Mouse (Mus musculus) T-helper 1 cell (primary cell): ENCODE data around the gene Fbxl16.
"Not testable (repeated sequence)": the region's sequence is repeated elsewhere in the genome, so short reads cannot be mapped to it uniquely, and the experiment has no call there.

Source experiments
- in situ Hi-C: fragments of 300-600 bp; cut with MboI, MseI; formaldehyde crosslinking; loops from one replicate; pipeline ENCODE4 v1.15.1; 2025; ENCODE audit warnings: high pct_unique_total_duplicates

The Fbxl16 gene

GRCm38 (mm10) chr17:25795609-25796092 lies 13.2 kb upstream of the Fbxl16 start, which contains the start of gene AC134908.4:
Gene AC134908.4, minus strand, starts transcription at chr17:25795659.
- in situ Hi-C loops, result no loop called here

- in situ Hi-C loops, result no loop called here
These were observed 12.6 kb upstream of the Fbxl16 start for GRCm38 (mm10) chr17:25796211-25796771.

GRCm38 (mm10) chr17:25796951-25797369 lies 11.9 kb upstream of the Fbxl16 start, which contains the start of gene Metrn:
Gene Metrn, minus strand, starts transcription at chr17:25797136.
- in situ Hi-C loops, result no loop called here

GRCm38 (mm10) chr17:25801029-25801428 lies 7.9 kb upstream of the Fbxl16 start:
- in situ Hi-C loops, result loop anchor here (5.0 kb wide), 1 partner anchor 64 kb away; the partner anchor contains the start of gene Mslnl

- in situ Hi-C loops, result loop anchor here (5.0 kb wide), 1 partner anchor 66 kb away; the partner anchor contains the start of gene Mslnl
These were observed 5.9 kb upstream of the Fbxl16 start for GRCm38 (mm10) chr17:25802825-25803517.

- in situ Hi-C loops, result no loop called here
These were observed 2.4 kb upstream of the Fbxl16 start for GRCm38 (mm10) chr17:25806507-25806906.

- in situ Hi-C loops, result not testable (repeated sequence)
These were observed 1.4 kb upstream of the Fbxl16 start for GRCm38 (mm10) chr17:25807452-25807851.

GRCm38 (mm10) chr17:25808028-25808427 lies 857 bp upstream of the Fbxl16 start:
- in situ Hi-C loops, result no loop called here

- in situ Hi-C loops, result no loop called here
These were observed 888 bp downstream of the Fbxl16 start for GRCm38 (mm10) chr17:25809606-25810340.

GRCm38 (mm10) chr17:25810890-25811289 lies 2.0 kb downstream of the Fbxl16 start:
- in situ Hi-C loops, result no loop called here

GRCm38 (mm10) chr17:25813471-25813870 lies 4.6 kb downstream of the Fbxl16 start:
- in situ Hi-C loops, result no loop called here

GRCm38 (mm10) chr17:25817662-25818061 lies 8.8 kb downstream of the Fbxl16 start:
- in situ Hi-C loops, result no loop called here

- in situ Hi-C loops, result no loop called here
These were observed 10.2 kb downstream of the Fbxl16 start for GRCm38 (mm10) chr17:25818851-25819780.

- in situ Hi-C loops, result no loop called here
These were observed 14.6 kb downstream of the Fbxl16 start, which contains the start of gene Wdr24 for GRCm38 (mm10) chr17:25823452-25823851. Gene Wdr24, plus strand, starts transcription at chr17:25823627.

- in situ Hi-C loops, result no loop called here
These were observed 15.7 kb downstream of the Fbxl16 start for GRCm38 (mm10) chr17:25824362-25825142.

- in situ Hi-C loops, result no loop called here
These were observed 16.4 kb downstream of the Fbxl16 start for GRCm38 (mm10) chr17:25825311-25825710.

GRCm38 (mm10) chr17:25825984-25826570 lies 17.2 kb downstream of the Fbxl16 start:
- in situ Hi-C loops, result no loop called here

- in situ Hi-C loops, result no loop called here
These were observed 18.1 kb downstream of the Fbxl16 start for GRCm38 (mm10) chr17:25827011-25827410.

- in situ Hi-C loops, result no loop called here
These were observed 18.8 kb downstream of the Fbxl16 start for GRCm38 (mm10) chr17:25827546-25828222.
